Mouse (Mus musculus) intestine, embryonic 14.5 days (tissue): ENCODE results near the gene Pop7. TPM values are rescaled to one million over a fixed set of nuclear protein-coding genes. Genes with fewer than 3 reads are reported as not detected.

Experiments used
- ATAC-seq: fragments of 200-750 bp; cut with Nextera tagmentation; replicated peaks from 2 replicates; pipeline ENCODE4 v1.8.0; 2017; ENCODE audit warnings: low read depth, moderate number of reproducible peaks, moderate TSS enrichment, moderate library complexity; ENCODE audit not compliant: low FRiP score, low TSS enrichment
- DNase-seq: peaks from one replicate; pipeline ENCODE4 v3.0.0-alpha.2; 2018; ENCODE audit warnings: low spot score
- H3K27ac ChIP-seq: fragments of 300-500 bp; sonication (generic); 2 replicates; pipeline ENCODE4 v1.5.1; 2014; ENCODE audit warnings: low read depth, mild to moderate bottlenecking, control low read depth
- H3K27me3 ChIP-seq: fragments of 300-500 bp; sonication (generic); replicated peaks from 2 replicates; pipeline ENCODE4 v1.6.1; 2014; ENCODE audit warnings: low read length, control low read depth; ENCODE audit not compliant: control insufficient read depth, insufficient read depth
- H3K36me3 ChIP-seq: fragments of 300-500 bp; sonication (generic); 2 replicates; pipeline ENCODE4 v1.6.1; 2014; ENCODE audit warnings: low read length, control low read depth; ENCODE audit not compliant: control insufficient read depth, insufficient read depth
- H3K4me1 ChIP-seq: fragments of 300-500 bp; sonication (generic); replicated peaks from 2 replicates; pipeline ENCODE4 v1.6.1; 2014; ENCODE audit warnings: low read length, control low read depth, mixed read lengths; ENCODE audit not compliant: control insufficient read depth, insufficient read depth
- H3K4me2 ChIP-seq: fragments of 300-500 bp; sonication (generic); 2 replicates; pipeline ENCODE4 v1.6.1; 2014; ENCODE audit warnings: low read length
- H3K4me3 ChIP-seq: fragments of 300-500 bp; sonication (generic); 2 replicates; pipeline ENCODE4 v1.5.1; 2014; ENCODE audit warnings: low read depth, low read length, control low read depth, mixed read lengths
- H3K9ac ChIP-seq: fragments of 300-500 bp; sonication (generic); 2 replicates; pipeline ENCODE4 v1.6.1; 2014; ENCODE audit warnings: mild to moderate bottlenecking, low read length
- H3K9me3 ChIP-seq: fragments of 300-500 bp; sonication (generic); 2 replicates; pipeline ENCODE4 v1.6.1; 2016; ENCODE audit warnings: low read length, control low read depth; ENCODE audit not compliant: control insufficient read depth
- WGBS: fragments of 180-500 bp; shearing (Covaris S2); extraction: QIAGEN DNeasy Blood & Tissue Kit; methylation state at CpG from one replicate; pipeline ENCODE4 v1.1.7; 2014; 5-methylcytosine and 5-hydroxymethylcytosine counted together
- polyA plus RNA-seq: library from polyadenylated mRNA; unstranded; fragments of >200 nt; fragmentation: Nextera tagmentation; extraction: Ambion mirVana; gene quantifications from 2 replicates; pipeline ENCODE4 v1.2.1, GENCODE M21; 2014

Gene Pop7
- polyA plus RNA-seq, 1 experiment from 2014 or later, result 65.1 TPM

DNA sequence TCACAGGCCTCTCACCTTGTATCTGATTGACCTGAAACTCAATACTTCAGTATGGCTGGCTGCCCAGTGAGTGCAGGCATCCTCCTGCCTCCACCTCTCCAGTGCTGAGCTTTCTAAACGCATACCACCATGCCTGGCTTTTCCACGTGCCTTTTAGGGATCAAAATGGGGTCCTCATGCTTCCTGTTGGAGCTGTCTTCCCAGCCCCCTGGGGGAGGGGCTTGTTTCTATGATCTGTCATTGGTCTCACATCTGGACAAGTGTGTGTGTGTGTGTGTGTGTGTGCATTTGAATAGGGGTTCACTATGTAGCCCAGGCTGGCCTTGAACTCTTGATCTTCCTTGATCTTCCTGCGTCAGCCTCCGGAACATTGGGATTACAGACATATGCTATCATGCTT is 35.1 kb upstream of the Pop7 start:
- Histone ChIP-seq H3K4me3 (no peak overlapping the region), H3K4me1 (no peaks in the 10 kb centered on the region; the same call in 1 of the 2 replicates), H3K9ac (no peak overlapping the region), H3K27ac (no peak overlapping the region), H3K27me3 (no peaks in the 10 kb centered on the region), H3K9me3 (no peaks in the 10 kb centered on the region), H3K36me3 (no peaks in the 10 kb centered on the region), H3K4me2 (no peak overlapping the region)
- no peak for ATAC-seq
- WGBS, result 58% methylated on average over 4 of the region's 4 CpGs
- DNase-seq, result no peak

DNA sequence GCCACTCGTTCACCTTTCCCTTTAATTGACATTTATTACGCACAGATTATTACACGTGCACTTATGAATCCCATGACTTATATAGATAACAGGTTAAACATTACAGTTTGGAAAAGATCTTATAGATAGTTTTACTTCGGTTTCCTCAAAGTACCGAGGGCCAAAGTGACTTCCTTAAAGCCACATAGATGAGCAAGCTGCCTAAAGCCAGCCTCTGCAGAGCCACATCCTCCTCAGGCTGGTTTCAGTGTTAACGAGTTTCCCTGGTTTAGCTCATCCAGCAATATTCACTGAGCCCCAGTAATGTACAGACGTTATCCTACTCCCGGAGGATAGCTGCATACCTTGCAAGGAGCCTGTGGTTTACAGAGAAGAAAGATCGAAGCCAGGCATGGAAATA is 33.0 kb upstream of the Pop7 start:
- H3K27me3 ChIP-seq, result no peaks in the 10 kb centered on the region
- H3K36me3 ChIP-seq, result no peaks in the 10 kb centered on the region; the same call in 1 of the 2 replicates
- H3K9ac ChIP-seq, result no peak overlapping the region
- H3K4me3 ChIP-seq, result no peak overlapping the region
- H3K4me1 ChIP-seq, result no peaks in the 10 kb centered on the region; the same call in 1 of the 2 replicates
- H3K27ac ChIP-seq, result no peak overlapping the region
- H3K4me2 ChIP-seq, result no peak overlapping the region
- DNase-seq, result no peak
- no peak for ATAC-seq
- H3K9me3 ChIP-seq, result no peaks in the 10 kb centered on the region
- 69% methylated on average over 9 of the region's 9 CpGs for WGBS

DNA sequence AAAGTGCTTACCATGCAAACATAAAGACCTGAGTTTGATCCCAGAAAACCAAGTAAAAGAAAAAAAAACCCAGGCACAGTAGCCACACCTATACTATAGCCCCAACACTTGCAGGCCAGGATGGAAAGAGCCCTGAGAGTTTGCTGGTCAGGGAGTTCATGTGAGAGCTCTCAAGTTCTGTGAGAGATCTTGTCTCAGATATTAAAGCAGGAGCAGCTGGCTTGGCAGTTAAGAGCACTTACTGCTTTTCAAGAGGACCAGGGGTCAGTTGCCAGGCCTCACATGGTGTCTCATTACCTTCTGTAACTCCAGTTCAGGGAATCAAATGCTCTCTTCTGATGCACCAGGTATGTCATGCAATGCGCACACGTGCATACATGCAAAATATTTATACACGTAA is 32.4 kb upstream of the Pop7 start:
- WGBS, result 93% methylated on average over 3 of the region's 3 CpGs
- no peak overlapping the region for H3K9ac ChIP-seq
- no peak for DNase-seq
- ATAC-seq, result no peak
- H3K27ac ChIP-seq, result no peak overlapping the region
- peaks cover 5% of the 10 kb centered on the region; the same call in 1 of the 2 replicates for H3K4me1 ChIP-seq
- no peak overlapping the region for H3K4me2 ChIP-seq
- H3K9me3 ChIP-seq, result no peaks in the 10 kb centered on the region
- H3K4me3 ChIP-seq, result no peak overlapping the region
- H3K36me3 ChIP-seq, result peaks cover 5% of the 10 kb centered on the region
- no peaks in the 10 kb centered on the region for H3K27me3 ChIP-seq

GRCm38 (mm10) chr5:137533117-137533827 is 31.0 kb upstream of the Pop7 start, which contains the start of the genes Epo and Gnb2:
Gene Epo (minus strand): TSS chr5:137533242.
Gene Gnb2 (minus strand): TSS chr5:137533510.
- ATAC-seq (peak; percentile 86), DNase-seq (peak; percentile 98)
- Histone ChIP-seq H3K4me3 (peak within 1 kb of the TSS; percentile 84), H3K9me3 (no peaks in the 10 kb centered on the region), H3K36me3 (peaks cover 20% of the 10 kb centered on the region), H3K27ac (peak within 1 kb of the TSS; percentile 88), H3K4me1 (peaks cover 9% of the 10 kb centered on the region; the same call in 1 of the 2 replicates), H3K4me2 (peak within 1 kb of the TSS; percentile 83), H3K27me3 (no peaks in the 10 kb centered on the region), H3K9ac (peak within 1 kb of the TSS; percentile 82)
- WGBS, result under 1% methylated on average over 40 of the region's 40 CpGs

GRCm38 (mm10) chr5:137532808-137533116 is 30.4 kb upstream of the Pop7 start:
- 0% methylated on average over 10 of the region's 12 CpGs for WGBS
- Histone ChIP-seq H3K4me1 (peaks cover 9% of the 10 kb centered on the region; the same call in 1 of the 2 replicates), H3K4me3 (peak overlapping the region; percentile 84), H3K27ac (peak overlapping the region; percentile 88), H3K36me3 (peaks cover 25% of the 10 kb centered on the region), H3K9ac (peak overlapping the region; percentile 82), H3K27me3 (no peaks in the 10 kb centered on the region), H3K9me3 (no peaks in the 10 kb centered on the region), H3K4me2 (peak overlapping the region; percentile 83)
- no peak for DNase-seq
- peak; percentile 19 for ATAC-seq

GRCm38 (mm10) chr5:137532131-137532807 is 30.0 kb upstream of the Pop7 start:
- H3K9ac ChIP-seq, result peak overlapping the region; percentile 82
- DNase-seq (peak; percentile 81), ATAC-seq (no peak)
- H3K4me2 ChIP-seq, result peak overlapping the region; percentile 83
- peaks cover 9% of the 10 kb centered on the region; the same call in 1 of the 2 replicates for H3K4me1 ChIP-seq
- peaks cover 30% of the 10 kb centered on the region for H3K36me3 ChIP-seq
- peak overlapping the region; percentile 84 for H3K4me3 ChIP-seq
- under 1% methylated on average over 19 of the region's 19 CpGs for WGBS
- H3K27ac ChIP-seq, result peak overlapping the region; percentile 88
- no peaks in the 10 kb centered on the region for H3K27me3 ChIP-seq
- no peaks in the 10 kb centered on the region for H3K9me3 ChIP-seq

DNA sequence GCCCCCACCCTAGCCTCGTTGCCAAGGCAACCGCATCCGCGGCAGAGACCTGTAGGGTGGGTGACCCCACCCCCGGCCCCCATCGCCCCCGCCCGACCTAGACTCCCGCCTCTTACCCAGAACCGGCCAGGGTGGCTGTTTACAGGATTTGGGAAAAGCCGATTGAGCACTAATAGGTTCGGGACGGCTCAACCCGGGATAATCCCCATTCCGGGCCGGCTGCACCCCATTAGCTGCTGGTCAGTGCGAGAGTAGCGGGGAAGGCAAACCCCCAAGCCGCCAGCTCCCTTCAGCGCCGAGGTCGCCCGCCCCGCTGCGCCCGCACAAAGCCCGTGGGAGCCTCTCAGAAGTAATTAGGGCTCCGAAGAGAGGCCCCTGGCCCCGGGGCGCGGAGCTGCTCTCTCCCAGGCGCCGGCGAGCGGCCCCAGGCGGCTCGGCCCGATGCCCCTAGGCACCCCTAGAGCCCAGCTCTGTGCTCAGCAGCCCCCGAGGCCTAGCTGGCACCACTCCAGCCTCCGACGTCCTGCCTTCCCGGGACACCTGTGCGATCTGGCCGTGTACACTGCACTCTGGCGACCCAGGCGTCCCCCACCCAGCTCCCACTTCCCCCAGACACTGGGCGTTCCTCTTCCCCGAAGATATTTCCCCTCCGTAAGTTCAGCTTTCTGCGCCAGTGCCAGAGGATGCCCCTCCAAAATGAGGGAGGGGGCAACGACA is 29.3 kb upstream of the Pop7 start:
- Histone ChIP-seq H3K9me3 (no peaks in the 10 kb centered on the region), H3K4me3 (peak overlapping the region; percentile 84), H3K9ac (peak overlapping the region; percentile 82), H3K36me3 (peaks cover 36% of the 10 kb centered on the region), H3K27me3 (no peaks in the 10 kb centered on the region), H3K27ac (peak overlapping the region; percentile 88), H3K4me2 (peak overlapping the region; percentile 83), H3K4me1 (peaks cover 9% of the 10 kb centered on the region; the same call in 1 of the 2 replicates)
- ATAC-seq (0 out of 2 replicates have a peak, but pooled peaks have one; percentile 1), DNase-seq (peak; percentile 78)
- under 1% methylated on average over 50 of the region's 51 CpGs for WGBS

- H3K9me3 ChIP-seq, result no peaks in the 10 kb centered on the region
- peak; percentile 25 for ATAC-seq
- H3K4me2 ChIP-seq, result peak overlapping the region; percentile 83
- WGBS, result 2% methylated on average over 41 of the region's 46 CpGs
- H3K36me3 ChIP-seq, result peaks cover 43% of the 10 kb centered on the region
- no peaks in the 10 kb centered on the region for H3K27me3 ChIP-seq
- peak; percentile 84 for DNase-seq
- H3K4me3 ChIP-seq, result peak overlapping the region; percentile 84
- peaks cover 9% of the 10 kb centered on the region; the same call in 1 of the 2 replicates for H3K4me1 ChIP-seq
- H3K27ac ChIP-seq, result peak overlapping the region; percentile 88
- peak overlapping the region; percentile 82 for H3K9ac ChIP-seq
These were observed 28.5 kb upstream of the Pop7 start for GRCm38 (mm10) chr5:137530588-137531413.
